Mouse (Mus musculus) G1E-ER4 (cell line): ENCODE results near the gene Anks3. TPM values are rescaled to one million over a fixed set of nuclear protein-coding genes. Genes with fewer than 3 reads are reported as not detected.

Source experiments
- GATA1 ChIP-seq: IDR thresholded peaks from one replicate; pipeline ENCODE4 v1.8.0; 2012; ENCODE audit warnings: low read length, inconsistent platforms
- polyA plus RNA-seq: library from polyadenylated mRNA; stranded (reverse); fragments of >175 nt; gene quantifications from 2 replicates; pipeline ENCODE4 v1.2.3, GENCODE M21; 2012

The Anks3 gene
- polyA plus RNA-seq, 1 experiment = 23.5 TPM

DNA sequence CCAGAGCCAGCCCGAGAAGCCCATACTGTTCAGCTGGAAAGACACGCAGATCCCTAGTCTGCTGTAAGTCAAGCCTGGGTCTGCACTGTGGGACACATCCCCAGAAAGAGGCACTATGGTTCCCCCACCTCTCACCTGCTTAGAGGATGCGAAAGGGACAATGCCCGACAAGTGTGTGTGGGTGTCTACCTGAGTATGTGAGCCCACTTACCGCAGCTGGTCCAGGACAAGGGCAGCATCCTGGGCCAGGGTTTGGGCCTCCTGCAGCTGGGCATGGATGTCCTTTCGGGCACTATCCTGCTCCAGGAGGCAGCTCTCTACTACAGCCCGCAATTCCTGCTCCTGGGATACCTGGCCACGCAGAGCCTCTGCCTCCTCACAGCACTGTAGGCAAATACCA is 21.1 kb downstream of the Anks3 start:
- no peak for TF ChIP-seq GATA1

DNA sequence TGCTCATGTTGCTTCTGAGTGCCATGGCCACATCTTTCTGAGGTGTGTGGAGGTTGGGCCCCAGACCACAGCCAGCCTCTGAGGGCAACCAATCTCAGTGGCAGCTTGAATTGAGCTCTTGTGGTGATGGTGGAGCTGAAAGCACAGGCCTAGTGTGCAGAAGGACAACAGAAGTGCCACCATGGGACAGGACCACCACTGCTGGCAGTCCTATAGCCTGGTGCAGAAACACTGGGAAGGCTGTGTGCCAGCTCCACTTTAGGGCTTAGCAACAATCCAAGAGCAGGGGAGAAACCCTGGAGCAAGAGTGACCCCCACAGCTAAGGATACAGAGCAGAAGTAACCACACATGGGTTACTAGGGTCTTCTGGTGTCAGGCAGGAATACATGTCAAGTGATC is 23.0 kb downstream of the Anks3 start:
- TF ChIP-seq GATA1 = no peak

GRCm38 (mm10) chr16:4940311-4940850 is 23.6 kb downstream of the Anks3 start:
- no peak for TF ChIP-seq GATA1

DNA sequence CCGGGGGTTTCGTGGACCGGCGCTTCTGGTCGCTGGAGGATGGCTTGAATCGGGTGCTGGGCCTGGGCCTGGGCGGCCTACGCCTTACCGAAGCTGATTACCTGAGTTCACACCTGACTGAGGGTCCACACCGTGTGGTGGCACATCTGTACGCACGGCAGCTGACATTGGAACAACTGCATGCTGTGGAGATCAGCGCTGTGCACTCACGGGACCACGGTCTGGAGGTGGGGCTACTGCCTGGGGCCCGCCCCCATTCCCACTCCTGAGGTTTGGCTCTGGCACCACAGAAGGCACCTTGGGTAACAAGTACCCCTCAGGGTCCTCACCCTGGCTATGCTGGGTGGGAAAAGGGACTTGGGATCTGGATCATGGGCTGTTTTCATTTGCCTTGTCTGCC is 24.6 kb downstream of the Anks3 start:
- no peak for TF ChIP-seq GATA1

- no peak for TF ChIP-seq GATA1
Observed at GRCm38 (mm10) chr16:4938989-4939388, 25.0 kb downstream of the Anks3 start.

GRCm38 (mm10) chr16:4938461-4938860 is 25.5 kb downstream of the Anks3 start, which contains the start of gene Nudt16l1:
Nudt16l1 (plus strand) TSS chr16:4938761.
- TF ChIP-seq GATA1 = no peak

- no peak for TF ChIP-seq GATA1
Observed at GRCm38 (mm10) chr16:4937351-4938190, 26.4 kb downstream of the Anks3 start.

GRCm38 (mm10) chr16:4935931-4936703 is 27.9 kb downstream of the Anks3 start:
- no peak for TF ChIP-seq GATA1

- no peak for TF ChIP-seq GATA1
Observed at GRCm38 (mm10) chr16:4935430-4935829, 28.6 kb downstream of the Anks3 start.

- TF ChIP-seq GATA1 = no peak
Observed at GRCm38 (mm10) chr16:4932429-4932828, 31.6 kb downstream of the Anks3 start.

DNA sequence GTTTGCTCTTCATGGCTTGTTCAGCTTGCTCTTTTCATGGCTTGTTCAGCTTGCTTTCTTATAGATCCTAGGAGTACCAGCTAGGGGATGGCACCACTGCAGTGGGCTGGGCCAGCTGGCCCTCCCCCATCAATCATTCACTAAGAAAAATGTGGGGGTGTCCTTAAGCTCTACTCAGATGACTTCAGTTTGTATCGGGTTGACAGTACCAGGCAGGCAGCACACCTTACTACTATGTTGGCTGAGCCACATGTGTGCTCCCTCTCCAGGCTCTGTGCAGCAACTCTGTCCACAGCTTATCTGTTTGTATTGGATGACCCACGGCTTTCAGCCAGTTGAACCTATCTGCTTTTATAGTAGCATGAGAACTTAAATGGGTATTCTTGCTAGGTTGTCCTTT is 35.5 kb downstream of the Anks3 start:
- no peak for TF ChIP-seq GATA1

- TF ChIP-seq GATA1 = no peak
Observed at GRCm38 (mm10) chr16:4927967-4928366, 36.0 kb downstream of the Anks3 start.

DNA sequence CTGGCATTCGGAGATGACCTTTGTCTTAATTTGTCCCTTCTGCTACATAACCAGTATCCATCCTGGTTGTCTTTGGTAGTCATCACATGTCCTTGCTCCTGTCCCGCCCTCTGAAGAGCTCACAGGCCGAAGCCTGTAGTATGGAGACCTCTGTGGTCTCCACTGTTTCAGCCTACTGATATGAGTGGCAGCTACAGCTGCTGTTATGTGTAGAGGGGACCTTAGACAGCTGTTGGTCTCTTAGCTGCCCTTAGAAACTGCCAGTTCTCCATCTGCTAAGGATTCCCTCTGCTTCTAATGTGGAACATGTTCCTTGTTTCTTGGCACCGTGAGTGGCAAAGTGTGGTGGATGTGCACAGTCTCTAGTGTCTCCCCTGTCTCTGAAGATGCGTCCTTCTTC is 40.0 kb downstream of the Anks3 start:
- TF ChIP-seq GATA1 = no peak

- no peak for TF ChIP-seq GATA1
Observed at GRCm38 (mm10) chr16:4922481-4922880, 41.5 kb downstream of the Anks3 start.

- no peak for TF ChIP-seq GATA1
Observed at GRCm38 (mm10) chr16:4920556-4920955, 43.4 kb downstream of the Anks3 start.

DNA sequence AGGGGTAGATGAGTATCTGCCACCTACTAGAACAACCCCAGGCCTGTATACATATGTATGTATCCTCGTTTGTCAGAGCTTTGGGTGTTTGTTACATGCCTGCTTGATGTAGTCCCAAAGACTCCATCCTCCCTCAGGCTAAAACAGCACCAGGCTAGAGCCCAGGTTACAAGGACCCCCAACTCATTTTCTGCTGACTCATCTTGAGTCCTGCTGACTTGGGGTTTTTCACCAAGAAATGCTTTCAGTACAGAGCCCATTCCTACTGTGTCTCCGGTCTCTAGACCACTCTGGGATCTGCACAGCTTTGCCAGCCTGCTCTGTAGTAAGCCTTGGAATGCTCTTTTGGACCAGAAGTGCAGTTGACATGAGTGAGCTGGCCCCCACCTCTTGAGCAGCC is 47.4 kb downstream of the Anks3 start:
- TF ChIP-seq GATA1 = no peak
